Mouse (Mus musculus) heart, adult 2 months (tissue): ENCODE data around the gene Dnajc1. TPM values are rescaled to one million over a fixed set of nuclear protein-coding genes. Genes with fewer than 3 reads are reported as not detected.

Source experiments
- DNase-seq, 2 experiments: peaks; one replicate each; pipeline ENCODE4 v3.0.0; 2021
- H3K27ac ChIP-seq: fragments of 200-600 bp; 2 replicates; pipeline ENCODE4 v1.8.1; 2022
- H3K27me3 ChIP-seq: fragments of 200-500 bp; 2 replicates; pipeline ENCODE4 v1.6.1; 2012; ENCODE audit warnings: mild to moderate bottlenecking, low read length, inconsistent platforms, mixed read lengths; ENCODE audit not compliant: control insufficient read depth, insufficient read depth
- H3K36me3 ChIP-seq: fragments of 200-500 bp; 2 replicates; pipeline ENCODE4 v1.6.1; 2012; ENCODE audit warnings: low read length, inconsistent platforms; ENCODE audit not compliant: control insufficient read depth, insufficient read depth
- H3K4me1 ChIP-seq: fragments of 200-500 bp; 2 replicates; pipeline ENCODE4 v1.6.1; 2011; ENCODE audit warnings: low read length; ENCODE audit not compliant: control insufficient read depth, insufficient read depth
- H3K4me3 ChIP-seq: fragments of 200-600 bp; 2 replicates; pipeline ENCODE4 v1.8.1; 2022
- H3K79me2 ChIP-seq: fragments of 200-500 bp; replicated peaks from 2 replicates; pipeline ENCODE4 v1.6.1; 2012; ENCODE audit warnings: mild to moderate bottlenecking, inconsistent platforms, low read length, moderate library complexity, mixed read lengths; ENCODE audit not compliant: control insufficient read depth, insufficient read depth
- H3K9ac ChIP-seq: fragments of 200-500 bp; 2 replicates; pipeline ENCODE4 v1.6.1; 2012; ENCODE audit warnings: low read depth, mild to moderate bottlenecking, control low read depth, inconsistent platforms, low read length, mixed read lengths
- CTCF ChIP-seq: fragments of 200-600 bp; IDR thresholded peaks from 2 replicates; pipeline ENCODE4 v1.8.1; 2022; ENCODE audit warnings: antibody characterized with exemption, mild to moderate bottlenecking, moderate library complexity
- EP300 ChIP-seq: fragments of 200-500 bp; IDR thresholded peaks from 2 replicates; pipeline ENCODE4 v1.6.1; 2011; ENCODE audit warnings: low read depth, low read length, control low read depth; ENCODE audit not compliant: insufficient read depth
- POLR2A ChIP-seq: fragments of 200-500 bp; IDR thresholded peaks from 2 replicates; pipeline ENCODE4 v1.6.1; 2011; ENCODE audit warnings: mild to moderate bottlenecking, low read depth, low read length, control low read depth; ENCODE audit not compliant: insufficient read depth
- WGBS: fragments of 180-500 bp; shearing (Covaris S2); methylation state at CpG from one replicate; pipeline ENCODE4 v1.1.7; 2018; 5-methylcytosine and 5-hydroxymethylcytosine counted together
- intact Hi-C: fragments of 180-260 bp; cut with DNase I; formaldehyde crosslinking; loops from one replicate; pipeline ENCODE4 v1.15.1; 2025
- polyA plus RNA-seq: library from polyadenylated mRNA; depleted of rRNA; stranded (reverse); fragments of >200 nt; gene quantifications from 2 replicates; pipeline ENCODE4 v1.2.3, GENCODE M21; 2012
- total RNA-seq, 2 experiments: library from RNA; stranded (reverse); gene quantifications; 2 replicates each; pipeline ENCODE4 v1.2.3; 2021

The Dnajc1 gene
- total and polyA plus RNA-seq, 3 experiments, result 7.2 to 18.3 (median 15.0) TPM

GRCm38 (mm10) chr2:18159426-18159825, 233.2 kb downstream of the Dnajc1 start:
- WGBS, result 75% methylated on average over 3 of the region's 3 CpGs
- Histone ChIP-seq H3K79me2 (no peaks in the 10 kb centered on the region), H3K9ac (no peak overlapping the region), H3K27me3 (no peaks in the 10 kb centered on the region), H3K4me1 (no peaks in the 10 kb centered on the region), H3K27ac (no peak overlapping the region), H3K4me3 (no peak overlapping the region), H3K36me3 (peaks cover 4% of the 10 kb centered on the region)
- intact Hi-C loops, result no loop called here
- no peak for DNase-seq
- TF ChIP-seq EP300, result no peak
- TF ChIP-seq CTCF, result no peak
- no peak for TF ChIP-seq POLR2A

- Histone ChIP-seq H3K4me3 (no peak overlapping the region), H3K36me3 (peaks cover 13% of the 10 kb centered on the region), H3K9ac (no peak overlapping the region), H3K4me1 (peaks cover 1% of the 10 kb centered on the region; the same call in 1 of the 2 replicates), H3K27ac (no peak overlapping the region), H3K27me3 (no peaks in the 10 kb centered on the region), H3K79me2 (no peaks in the 10 kb centered on the region)
- intact Hi-C loops, result no loop called here
- no peak for DNase-seq
- 70% methylated on average over 3 of the region's 3 CpGs for WGBS
- TF ChIP-seq CTCF (no peak), POLR2A (no peak), EP300 (no peak)
These were observed 236.5 kb downstream of the Dnajc1 start for GRCm38 (mm10) chr2:18156131-18156530.
